Mouse (Mus musculus) kidney, adult 18-20 months (tissue): ENCODE results near the gene Phf14.
"Not testable (repeated sequence)": the region's sequence is repeated elsewhere in the genome, so short reads cannot be mapped to it uniquely, and the experiment has no call there.

Experiments
- DNase-seq: peaks from one replicate; pipeline ENCODE4 v3.0.0; 2021

Gene Phf14

DNA sequence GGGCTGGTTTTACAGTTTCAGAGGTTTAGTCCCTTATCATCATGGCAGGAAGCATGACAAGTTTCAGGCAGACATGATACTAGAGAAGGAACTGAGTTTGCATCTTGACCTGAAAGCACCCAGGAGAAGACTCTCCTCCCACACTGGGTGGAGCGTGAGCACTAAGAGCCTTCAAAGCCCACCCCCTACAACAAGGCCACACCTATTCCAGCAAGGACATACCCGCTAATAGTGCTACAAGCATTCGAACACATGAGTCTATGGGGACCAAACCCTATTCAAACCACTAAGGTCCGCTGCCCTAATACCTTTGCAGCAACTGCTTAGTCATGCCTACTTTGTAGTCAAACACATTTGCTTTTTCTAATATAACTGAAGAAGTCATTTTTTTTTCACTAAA is 189.5 kb downstream of the Phf14 start:
- DNase-seq, result no peak

DNA sequence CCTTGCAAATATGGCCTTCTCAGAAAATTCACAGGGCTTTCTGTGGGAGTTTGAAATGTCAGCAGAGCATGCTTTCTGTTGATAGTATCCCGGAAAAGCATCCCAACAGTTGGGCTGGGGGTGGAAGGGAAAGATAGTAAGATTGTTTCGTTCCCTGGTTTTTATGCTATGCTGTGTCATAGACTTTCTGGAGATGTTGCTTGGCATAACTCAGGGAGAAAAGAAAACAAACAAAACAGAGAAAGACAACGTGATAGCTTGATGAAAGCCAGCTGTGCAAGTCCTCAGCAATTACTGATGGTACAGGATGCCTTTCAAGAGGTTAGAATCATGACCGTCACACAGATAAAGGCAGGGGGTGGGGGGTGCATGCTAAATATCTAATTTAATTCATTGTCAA is 197.5 kb downstream of the Phf14 start:
- no peak for DNase-seq

GRCm38 (mm10) chr6:12107326-12107725 is 199.7 kb downstream of the Phf14 start:
- DNase-seq, result no peak

DNA sequence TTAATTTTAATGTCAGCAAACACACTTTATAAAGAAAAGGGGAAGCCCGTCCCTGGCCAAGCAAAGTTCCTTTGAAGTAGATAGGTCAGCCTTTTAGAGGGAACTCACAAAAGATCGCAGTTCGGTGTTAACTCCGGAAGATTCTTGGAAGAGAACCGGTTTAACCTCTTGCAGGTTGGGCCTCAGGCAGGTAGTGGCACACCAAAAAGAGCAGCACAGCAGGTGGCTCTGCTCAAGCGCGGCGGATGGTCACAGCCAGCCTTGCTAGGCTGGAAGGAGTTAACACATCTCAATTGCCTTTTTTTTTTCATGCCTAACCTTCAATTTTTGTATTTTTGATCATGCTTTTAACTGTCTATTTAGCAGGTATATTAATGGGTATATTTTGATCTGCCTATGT is 200.2 kb downstream of the Phf14 start:
- DNase-seq, result no peak

GRCm38 (mm10) chr6:12116926-12117818 is 209.6 kb downstream of the Phf14 start:
- DNase-seq, result no peak

GRCm38 (mm10) chr6:12117819-12118570 is 210.4 kb downstream of the Phf14 start:
- DNase-seq, result no peak

DNA sequence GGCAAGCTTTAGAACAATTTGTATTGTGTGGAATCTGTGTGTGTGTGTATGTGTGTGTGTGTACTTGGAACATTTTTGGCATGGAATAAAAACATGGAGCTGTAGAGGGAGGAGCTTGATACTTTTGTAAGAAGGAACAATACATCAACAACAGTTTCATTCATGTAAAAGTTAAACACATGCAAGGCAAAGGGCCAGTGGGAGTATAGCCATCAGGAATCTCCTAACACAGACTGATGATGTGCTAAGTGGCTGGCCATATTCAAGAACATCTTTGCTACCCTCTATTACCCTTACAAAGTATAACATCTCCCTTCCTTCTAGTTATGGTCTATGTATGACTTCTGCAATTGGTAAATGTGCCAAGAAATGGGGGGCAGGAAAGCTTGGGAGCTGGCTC is 215.2 kb downstream of the Phf14 start:
- DNase-seq, result no peak

DNA sequence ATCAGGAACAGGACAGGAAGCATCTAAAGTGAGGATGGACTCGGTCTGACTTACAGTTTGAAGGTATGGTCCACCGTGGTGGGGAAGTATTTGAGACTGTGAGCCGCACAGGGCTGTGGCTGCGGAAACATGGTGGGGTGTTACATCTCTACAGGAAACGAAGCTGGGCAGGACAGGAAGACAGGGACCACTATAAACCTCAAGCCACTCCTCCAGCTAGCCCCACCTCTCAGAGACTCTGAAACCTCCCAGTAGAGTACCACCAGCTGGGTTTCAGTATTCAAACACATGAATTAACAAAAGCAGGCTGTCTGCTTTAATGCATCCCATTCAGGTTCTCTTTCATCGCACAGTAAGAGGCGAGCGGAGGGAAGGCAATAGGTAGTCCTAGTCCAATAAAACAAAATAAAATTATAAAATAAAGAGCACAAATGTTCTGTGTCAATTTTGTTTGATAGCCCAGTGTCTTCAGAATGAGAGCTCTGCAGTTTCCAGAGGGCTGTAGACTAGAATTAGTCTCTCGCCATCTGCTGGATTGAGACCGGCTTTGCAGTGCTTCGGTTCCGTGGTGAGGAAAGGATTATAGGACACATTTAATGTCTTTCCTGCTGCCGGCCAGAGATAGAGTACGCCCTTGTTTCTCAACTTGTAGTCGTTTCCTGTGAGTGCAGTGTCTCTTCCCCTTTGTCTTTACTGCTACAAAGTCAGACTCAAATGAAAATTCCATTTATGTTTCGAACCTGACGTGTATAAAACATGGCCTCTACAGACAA is 217.6 kb downstream of the Phf14 start:
- DNase-seq, result peak; percentile 47

- not testable (repeated sequence) for DNase-seq
These were observed 219.0 kb downstream of the Phf14 start for GRCm38 (mm10) chr6:12126601-12127000.

GRCm38 (mm10) chr6:12127287-12127686 is 219.7 kb downstream of the Phf14 start:
- no peak for DNase-seq
